ENCODE assay signal across 9 mouse cellular contexts in genomic region chr10:97704562-97704961, GRCm38 (mm10). TPM values are rescaled to one million over a fixed set of nuclear protein-coding genes. Genes with fewer than 3 reads are reported as not detected.
DNase-seq lines count a peak whose midpoint lies in the region; ATAC-seq and TF ChIP-seq lines count a peak whose summit lies in the region.
"Had no signal": no experiment of that assay in that cellular context is flagged by ENCODE, and none has a peak within 500 bp of the region (broad histone marks: within the 10 kb centered on the region; RNA-seq: fewer than 3 reads in every experiment).

No protein-coding gene starts in this region.

- H3K4me3 ChIP-seq in heart, embryonic 11.5 days (ENCODE audit: low read depth, low read length), result no peak overlapping the region
- H3K4me3 ChIP-seq in hindbrain, postnatal 0 days (ENCODE audit: low read length), result no peak overlapping the region

- peak; percentile 34 to 65 for DNase-seq in heart, postnatal 10 days
- peak; percentile 54 for DNase-seq in testis, postnatal 10 days (ENCODE audit: low spot score)
- DNase-seq in testis, postnatal 14 days (ENCODE audit: low spot score), result no peak
- peak; percentile 12 for DNase-seq in c-Kit-positive CD71-negative TER-119-negative erythroid progenitor cells, embryonic 14.5 days (ENCODE audit: low read depth)
- DNase-seq in hindbrain, postnatal 0 days (ENCODE audit: low spot score), result peak; percentile 83
- peak; percentile 65 for DNase-seq in retina, postnatal 1 day
- DNase-seq in frontal cortex, postnatal 10 days (ENCODE audit: low spot score in 2 of 2), result no peak

- WGBS in heart, embryonic 11.5 days (ENCODE audit: insufficient replicate concordance), result 57% methylated on average over 1 of the region's 1 CpGs
- 36% methylated on average over 1 of the region's 1 CpGs for WGBS in hindbrain, postnatal 0 days

- no peak overlapping the region for H3K27ac ChIP-seq in heart, embryonic 11.5 days (ENCODE audit: low read depth, low read length)
- no peak overlapping the region for H3K27ac ChIP-seq in hindbrain, postnatal 0 days

- no peak overlapping the region for H3K9ac ChIP-seq in heart, embryonic 11.5 days (ENCODE audit: low read depth, low read length)
- no peak overlapping the region for H3K9ac ChIP-seq in hindbrain, postnatal 0 days (replicated peaks; ENCODE audit: low read length)

- no peak for ATAC-seq in heart, embryonic 11.5 days (replicated peaks; ENCODE audit: insufficient number of reproducible peaks, low FRiP score, low TSS enrichment)
- no peak for ATAC-seq in hindbrain, postnatal 0 days

- no peaks in the 10 kb centered on the region for H3K9me3 ChIP-seq in heart, embryonic 11.5 days (replicated peaks; ENCODE audit: control insufficient read depth, low read length)
- no peaks in the 10 kb centered on the region for H3K9me3 ChIP-seq in hindbrain, postnatal 0 days (ENCODE audit: low read length)

- H3K27me3 ChIP-seq in heart, embryonic 11.5 days (ENCODE audit: control insufficient read depth, insufficient read depth, low read length), result no peaks in the 10 kb centered on the region
- H3K27me3 ChIP-seq in hindbrain, postnatal 0 days (ENCODE audit: insufficient read depth, low read length), result no peaks in the 10 kb centered on the region

- no peak overlapping the region for H3K4me2 ChIP-seq in heart, embryonic 11.5 days
- no peak overlapping the region for H3K4me2 ChIP-seq in hindbrain, postnatal 0 days (ENCODE audit: low read depth, low read length)

- TF ChIP-seq CTCF in hindbrain, postnatal 0 days (IDR thresholded peaks at IDR 0.05; ENCODE audit: low read depth), result peak; percentile 77

- intact Hi-C loops in heart, postnatal 10 days (cut with DNase I), result loop anchor here (1.0 kb wide), 1 partner anchor 328 kb away; no protein-coding TSS in a partner anchor

- H3K4me1 ChIP-seq in heart, embryonic 11.5 days (ENCODE audit: control insufficient read depth, insufficient read depth, low read length), result no peaks in the 10 kb centered on the region
- no peaks in the 10 kb centered on the region for H3K4me1 ChIP-seq in hindbrain, postnatal 0 days (ENCODE audit: insufficient read depth, low read length)

- H3K36me3 ChIP-seq in heart, embryonic 11.5 days (ENCODE audit: control insufficient read depth, insufficient read depth, low read length), result no peaks in the 10 kb centered on the region
- no peaks in the 10 kb centered on the region for H3K36me3 ChIP-seq in hindbrain, postnatal 0 days (ENCODE audit: insufficient read depth, low read length)

RNA-seq across cellular contexts. Expression of gene Ccer1, which starts 11.7 kb away (rescaled TPM):
- total RNA-seq in heart, postnatal 10 days (2021), result not detected
- not detected in 2 replicates for polyA plus RNA-seq in heart, embryonic 11.5 days (2014; fragmentation: Nextera tagmentation; extraction: Ambion mirVana)
- total RNA-seq in hindbrain, postnatal 0 days (2014; rRNA removed), result not detected in 2 replicates
- polyA plus RNA-seq in hindbrain, postnatal 0 days (2015; fragmentation: Nextera tagmentation; extraction: Ambion mirVana), result not detected in 2 replicates
- total RNA-seq: left cerebral cortex, adult 18-20 months had no signal

RNA-seq across cellular contexts. Expression of gene C030005K15Rik, which starts 22.0 kb away (rescaled TPM):
- total RNA-seq in heart, postnatal 10 days (2021), result not detected
- polyA plus RNA-seq in heart, embryonic 11.5 days (2014; fragmentation: Nextera tagmentation; extraction: Ambion mirVana), result not detected in 2 replicates
- total RNA-seq in hindbrain, postnatal 0 days (2014; rRNA removed), result not detected in 2 replicates
- not detected in 2 replicates for polyA plus RNA-seq in hindbrain, postnatal 0 days (2015; fragmentation: Nextera tagmentation; extraction: Ambion mirVana)

Comparison
In these comparisons a context has a peak if more than half of its experiments do, and no peak if none do; other contexts are left out.
1. DNase-seq: peak in heart, postnatal 10 days (2 of 2), testis, postnatal 10 days (single experiment), c-Kit-positive CD71-negative TER-119-negative erythroid progenitor cells, embryonic 14.5 days (single experiment), hindbrain, postnatal 0 days (single experiment) and retina, postnatal 1 day (single experiment); none in testis, postnatal 14 days (single experiment) and frontal cortex, postnatal 10 days (0 of 2).